Mouse (Mus musculus) cerebellum, postnatal 25 days (tissue): Measurements from ENCODE around the gene Tmprss2.
"Not testable (repeated sequence)": the region's sequence is repeated elsewhere in the genome, so short reads cannot be mapped to it uniquely, and the experiment has no call there.

ENCODE experiments used
- DNase-seq, 2 experiments: peaks; one replicate each; pipeline ENCODE4 v3.0.0; 2021; ENCODE audit warnings: mixed read lengths in 2 of 2

The Tmprss2 gene

DNA sequence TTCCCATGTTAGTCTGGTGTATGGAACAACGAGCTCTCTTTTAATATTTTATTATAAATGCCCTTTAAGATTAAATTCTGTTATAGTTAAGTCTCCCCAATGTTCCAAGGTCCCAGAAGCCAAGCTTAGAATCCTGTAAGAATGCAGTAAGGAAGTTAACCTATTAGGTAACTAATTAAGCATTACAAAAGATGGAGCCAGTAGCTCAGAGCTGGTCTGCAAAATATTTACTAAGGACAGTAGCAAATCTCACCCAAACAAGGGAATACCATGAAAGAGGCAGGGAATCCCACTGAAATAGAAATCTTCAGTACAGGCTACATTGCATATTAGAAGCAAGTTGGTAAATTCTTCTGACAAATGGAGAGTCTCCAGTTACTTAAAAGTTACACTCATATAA, 28.1 kb downstream of the Tmprss2 start:
- DNase-seq, result not testable (repeated sequence)

DNA sequence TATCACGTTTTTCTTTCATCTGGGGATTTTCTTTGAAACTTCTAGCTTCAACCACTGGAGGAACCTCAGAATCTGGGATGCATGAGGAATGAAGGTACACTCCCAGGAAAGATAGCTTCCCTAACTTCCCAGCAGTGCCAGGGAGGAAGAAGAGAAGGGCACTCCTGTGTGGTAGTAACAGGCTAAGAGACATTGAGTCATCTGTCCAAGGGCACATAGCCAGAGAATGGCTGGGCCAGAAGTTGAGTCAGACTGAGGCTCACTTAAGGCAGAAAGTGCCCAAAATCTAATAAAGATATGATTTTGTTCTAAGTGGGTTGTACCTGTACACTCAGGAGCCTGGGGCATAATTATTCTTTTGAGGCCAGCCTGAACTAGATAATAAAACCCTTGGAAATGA, 41.6 kb downstream of the Tmprss2 start:
- no peak for DNase-seq

DNA sequence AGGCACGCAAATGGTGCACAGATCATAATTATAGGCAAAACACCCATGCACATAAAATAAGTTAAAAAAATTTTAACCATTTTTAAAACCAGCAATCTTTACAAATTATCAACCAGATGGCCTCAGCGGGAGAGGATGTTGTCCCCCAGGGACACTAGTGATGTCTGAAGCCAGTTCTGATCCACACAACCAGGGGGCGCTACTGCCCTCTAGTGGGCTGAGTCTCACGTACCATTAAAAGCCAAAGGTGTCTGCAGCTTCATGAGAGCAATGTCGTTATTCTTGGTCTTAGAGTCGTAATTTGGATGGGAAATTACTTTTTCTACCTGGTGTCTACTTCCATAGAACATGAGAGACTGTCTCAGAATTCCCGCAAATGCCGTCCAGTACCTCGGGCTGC, 42.3 kb downstream of the Tmprss2 start:
- DNase-seq, result peak; percentile 20 to 58

DNA sequence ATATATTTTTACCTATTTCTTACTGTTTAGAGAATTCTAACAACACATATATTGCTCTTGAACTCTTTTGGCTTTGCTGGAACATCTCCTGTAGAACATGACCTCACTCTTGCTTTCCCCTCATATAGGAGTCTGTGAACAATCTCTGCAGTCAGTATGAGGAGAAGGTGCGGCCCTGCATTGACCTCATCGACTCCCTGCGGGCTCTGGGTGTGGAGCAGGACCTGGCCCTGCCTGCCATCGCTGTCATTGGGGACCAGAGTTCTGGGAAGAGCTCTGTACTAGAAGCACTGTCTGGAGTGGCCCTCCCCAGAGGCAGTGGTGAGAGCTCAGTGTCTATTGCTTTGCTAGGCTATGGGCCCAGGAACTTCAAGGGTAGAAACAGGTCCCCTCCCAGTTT, 66.7 kb downstream of the Tmprss2 start:
- no peak for DNase-seq

DNA sequence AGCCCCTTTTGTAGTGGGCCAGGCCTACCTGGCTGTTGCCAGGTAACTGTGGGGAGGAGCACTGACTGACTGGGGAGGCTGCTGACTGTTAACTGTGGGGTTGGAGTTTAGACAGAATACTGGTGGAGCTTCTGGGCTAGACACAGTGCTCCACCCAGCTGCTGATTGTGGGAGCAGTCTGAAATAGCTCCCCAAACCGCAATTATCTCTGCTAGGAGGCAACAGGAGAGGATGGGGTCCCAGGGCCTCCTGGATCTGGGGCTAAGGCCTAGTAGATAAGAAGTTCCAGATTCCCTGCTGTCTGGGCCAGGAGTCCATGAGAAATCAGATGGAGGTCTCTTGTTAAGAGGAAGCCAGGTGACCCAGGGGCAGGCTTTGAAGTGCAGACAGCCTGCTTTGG, 74.1 kb downstream of the Tmprss2 start:
- DNase-seq, result no peak

DNA sequence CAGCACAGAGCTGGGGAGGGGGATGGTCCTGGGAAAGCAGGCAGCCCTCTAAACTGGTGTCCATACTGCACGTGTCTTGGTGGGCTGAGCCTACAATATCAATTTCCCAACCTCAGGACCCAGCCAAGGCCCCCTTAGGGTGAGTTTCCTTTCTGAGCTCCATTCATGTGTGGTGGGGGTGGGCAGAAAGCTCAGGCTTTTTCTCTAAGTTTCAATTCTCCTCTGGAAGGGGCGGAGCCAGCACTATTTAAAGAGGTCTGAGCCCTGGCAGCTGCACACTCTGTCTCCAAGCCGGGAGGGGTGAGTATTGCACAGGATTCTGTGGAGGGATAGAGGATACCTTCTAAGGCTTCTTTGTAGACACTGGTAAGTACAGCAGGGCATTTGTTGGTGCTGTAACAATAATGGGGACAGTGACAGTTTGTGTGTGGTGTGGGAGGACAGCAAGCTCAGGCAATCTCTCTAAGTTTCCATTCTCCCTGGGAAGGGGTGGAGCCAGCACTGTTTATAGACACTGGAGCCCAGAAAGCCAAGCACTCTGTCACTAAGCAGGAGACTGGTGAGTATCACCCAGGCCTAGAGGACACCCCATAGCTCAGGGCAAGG, 75.1 kb downstream of the Tmprss2 start:
- peak in 1 of 2 experiments; percentile 19 for DNase-seq

DNA sequence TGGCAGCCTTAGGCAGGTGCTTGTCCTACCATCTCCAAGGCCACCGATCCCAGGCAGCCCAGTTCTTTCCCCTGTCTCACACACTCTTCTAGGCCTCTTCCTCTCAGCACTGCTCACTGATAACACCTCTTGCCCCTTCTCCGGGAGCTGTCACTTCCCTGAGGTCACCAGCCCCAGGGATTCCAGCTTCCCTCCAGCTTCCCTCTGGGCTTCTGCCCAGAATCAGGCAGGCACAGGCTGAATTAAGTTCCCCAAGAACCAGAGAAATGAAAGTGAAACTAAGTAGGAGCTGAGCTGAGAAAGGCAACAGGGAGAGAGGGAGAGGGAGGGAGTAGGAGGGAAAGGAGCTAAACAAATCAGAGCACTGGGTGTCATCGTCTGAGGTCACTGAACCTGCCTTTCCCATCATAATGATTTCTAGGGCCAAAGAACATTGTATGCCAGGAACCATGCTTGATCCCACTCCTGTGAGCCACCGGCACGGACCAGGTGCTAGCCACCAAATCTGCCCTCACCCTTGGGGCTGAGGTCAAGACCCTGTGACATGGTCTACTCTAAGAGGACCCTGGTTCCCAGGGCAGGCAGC, 76.0 kb downstream of the Tmprss2 start:
- peak; percentile 13 to 15 for DNase-seq

DNA sequence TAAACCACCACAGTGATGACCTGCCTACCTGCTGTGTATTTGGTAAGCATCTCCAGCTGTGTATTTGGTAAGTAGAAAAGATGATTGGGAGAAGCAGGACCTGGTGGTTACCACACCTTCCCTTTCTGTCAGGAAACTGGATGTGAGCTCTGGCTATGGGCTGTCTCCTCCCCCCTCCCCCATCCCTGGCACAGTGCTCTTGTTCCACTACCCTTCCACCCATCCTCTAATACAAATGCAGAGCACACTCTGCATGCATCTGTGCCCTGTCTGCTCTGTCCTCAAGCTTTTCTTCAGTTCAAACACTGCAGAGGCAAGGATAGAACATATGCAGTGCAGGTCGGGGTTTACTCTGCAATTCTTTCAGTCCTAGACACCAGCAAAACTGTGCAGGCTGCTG, 76.5 kb downstream of the Tmprss2 start:
- DNase-seq, result peak in 1 of 2 experiments; percentile 18

DNA sequence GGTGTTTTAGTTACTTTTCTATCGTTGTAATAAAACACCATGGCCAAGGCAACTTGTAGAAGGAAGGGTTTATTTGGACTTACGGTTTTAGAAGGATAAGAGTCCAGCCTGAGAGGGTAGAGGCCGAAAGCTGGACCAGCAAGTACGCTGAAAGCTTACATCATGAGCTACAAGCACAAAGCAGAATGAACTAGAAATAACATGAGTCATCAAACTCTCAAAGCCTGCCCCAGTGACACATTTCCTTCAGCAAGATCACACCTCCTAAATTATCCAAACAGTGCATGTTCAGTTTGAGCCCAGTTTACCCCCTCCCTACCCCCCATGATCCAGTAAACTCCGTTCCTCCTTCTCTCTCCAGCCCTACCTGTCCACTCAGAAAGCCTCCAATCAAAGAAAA, 77.2 kb downstream of the Tmprss2 start:
- no peak for DNase-seq

DNA sequence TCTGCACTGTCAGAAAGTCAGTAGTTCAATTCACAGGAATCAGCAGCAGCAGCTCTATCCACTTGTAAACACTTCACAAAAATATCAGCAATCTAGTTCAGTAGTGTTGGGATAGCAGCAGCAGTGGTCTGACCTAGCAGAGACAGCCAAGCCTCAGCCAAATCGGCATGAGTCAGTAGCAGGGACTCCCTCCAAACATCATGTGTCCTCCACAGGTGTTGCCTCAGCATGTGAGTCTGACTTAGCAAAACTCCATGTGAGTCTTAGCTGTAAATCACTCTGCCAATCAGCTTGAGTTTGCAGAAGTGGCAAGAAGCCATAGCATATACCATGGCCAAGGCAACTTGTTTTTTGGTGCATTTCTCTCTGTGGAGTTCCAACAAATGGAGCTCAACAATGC, 77.9 kb downstream of the Tmprss2 start:
- no peak for DNase-seq

DNA sequence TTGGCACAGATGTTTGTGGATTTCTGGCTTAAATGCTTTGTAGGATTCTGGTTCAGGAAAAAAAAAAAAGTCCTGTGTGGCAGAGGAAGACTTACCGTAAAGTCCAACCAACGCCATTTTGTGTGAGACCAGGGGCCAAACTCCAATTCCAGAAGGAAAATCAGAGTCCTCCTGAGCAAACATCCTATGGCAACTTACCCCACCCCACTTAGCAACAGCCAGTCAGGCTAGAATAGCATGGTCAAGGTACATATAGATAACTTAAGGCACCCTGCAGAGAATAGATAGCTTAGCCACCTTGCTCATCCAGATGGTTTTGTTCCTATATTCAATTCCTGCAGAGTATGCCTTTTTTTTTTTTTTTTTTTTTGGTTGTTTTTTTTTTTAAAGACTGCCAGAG, 81.8 kb downstream of the Tmprss2 start:
- no peak for DNase-seq

DNA sequence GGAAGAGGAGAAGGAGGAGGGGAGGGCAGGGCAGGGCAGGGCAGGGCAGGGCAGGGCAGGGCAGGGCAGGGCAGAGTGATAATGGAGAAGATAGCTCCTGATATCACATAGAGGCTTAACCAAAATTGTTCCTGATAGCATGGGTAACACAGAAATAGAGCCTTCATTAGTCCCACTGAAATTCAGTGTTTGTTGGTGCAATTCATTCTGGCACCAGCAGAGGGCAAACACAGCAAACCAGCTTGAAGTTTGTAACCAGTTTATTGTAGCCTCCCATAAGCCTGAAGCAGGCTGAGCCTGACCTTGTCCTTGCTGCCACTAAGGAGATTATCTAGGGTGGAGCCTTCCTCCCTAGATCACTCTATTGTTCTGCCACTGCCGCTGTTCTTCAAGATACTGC, 88.0 kb downstream of the Tmprss2 start:
- DNase-seq, result peak; percentile 46 to 65

DNA sequence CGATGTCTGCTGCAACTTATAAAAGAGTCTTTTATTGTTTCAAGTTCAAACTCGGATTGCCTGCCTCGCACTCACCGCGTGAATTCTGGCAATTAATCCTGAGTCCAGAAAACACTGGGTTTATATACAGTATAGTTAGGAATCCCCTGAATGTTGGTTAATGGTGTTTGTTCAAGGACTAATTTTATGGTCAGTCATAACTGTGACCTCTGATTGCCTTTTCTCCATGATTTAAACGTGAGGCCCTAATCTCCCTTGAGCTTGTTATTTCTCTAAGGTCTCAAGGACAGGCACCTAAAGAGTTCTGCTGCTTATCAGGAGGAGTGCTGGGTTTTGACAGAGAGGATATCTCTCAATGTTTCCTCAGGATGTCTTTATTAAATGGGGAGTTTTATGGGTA, 89.0 kb downstream of the Tmprss2 start:
- DNase-seq, result no peak

DNA sequence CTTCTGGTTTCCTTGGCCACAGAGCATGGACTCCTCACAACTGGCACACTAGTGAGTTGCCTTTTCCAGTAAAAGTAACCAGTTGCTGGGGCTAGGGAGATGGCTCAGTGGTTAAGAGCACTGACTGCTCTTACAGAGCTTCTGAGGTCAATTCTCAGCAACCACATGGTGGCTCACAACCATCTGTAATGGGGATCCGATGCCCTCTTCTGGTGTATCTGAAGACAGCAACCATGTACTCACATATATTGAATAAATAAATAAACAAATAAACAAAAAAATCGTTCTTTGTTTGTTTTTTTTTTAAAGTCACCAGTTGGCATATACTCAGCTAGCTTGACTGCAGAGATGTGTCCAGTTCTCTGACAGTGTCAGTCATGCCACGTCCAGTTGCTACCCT, 94.7 kb downstream of the Tmprss2 start:
- no peak for DNase-seq
